Mouse (Mus musculus) midbrain, postnatal 0 days (tissue): Measurements from ENCODE around the gene Vezf1. TPM values are rescaled to one million over a fixed set of nuclear protein-coding genes. Genes with fewer than 3 reads are reported as not detected.

ENCODE experiments used
- ATAC-seq: fragments of 200-750 bp; cut with Nextera tagmentation; 2 replicates; pipeline ENCODE4 v1.8.0; 2017; ENCODE audit warnings: moderate number of reproducible peaks, mild to moderate bottlenecking, moderate TSS enrichment, moderate library complexity; ENCODE audit not compliant: low FRiP score
- DNase-seq: peaks from one replicate; pipeline ENCODE4 v3.0.0-alpha.2; 2015; ENCODE audit warnings: low spot score
- H3K27ac ChIP-seq: fragments of 300-500 bp; sonication (generic); 2 replicates; pipeline ENCODE4 v1.5.1; 2014; ENCODE audit warnings: low read depth, mild to moderate bottlenecking, low read length, mixed read lengths
- H3K27me3 ChIP-seq: fragments of 300-500 bp; sonication (generic); 2 replicates; pipeline ENCODE4 v1.6.1; 2014; ENCODE audit warnings: low read length, control low read depth, mixed read lengths; ENCODE audit not compliant: insufficient read depth
- H3K36me3 ChIP-seq: fragments of 300-500 bp; sonication (generic); 2 replicates; pipeline ENCODE4 v1.6.1; 2014; ENCODE audit warnings: low read length, control low read depth, mixed read lengths; ENCODE audit not compliant: insufficient read depth
- H3K4me1 ChIP-seq: fragments of 300-500 bp; sonication (generic); 2 replicates; pipeline ENCODE4 v1.6.1; 2014; ENCODE audit warnings: mild to moderate bottlenecking, control low read depth, antibody characterized with exemption, low read length, mixed read lengths; ENCODE audit not compliant: insufficient read depth
- H3K4me2 ChIP-seq: fragments of 300-500 bp; sonication (generic); 2 replicates; pipeline ENCODE4 v1.6.1; 2014; ENCODE audit warnings: low read depth, mild to moderate bottlenecking, low read length, mixed read lengths; ENCODE audit not compliant: poor library complexity, severe bottlenecking
- H3K4me3 ChIP-seq: fragments of 300-500 bp; sonication (generic); 2 replicates; pipeline ENCODE4 v1.5.1; 2014; ENCODE audit warnings: low read depth, mild to moderate bottlenecking, low read length, moderate library complexity
- H3K9ac ChIP-seq: fragments of 300-500 bp; sonication (generic); replicated peaks from 2 replicates; pipeline ENCODE4 v1.6.1; 2014; ENCODE audit warnings: mild to moderate bottlenecking, low read length, moderate library complexity, mixed read lengths; ENCODE audit not compliant: poor library complexity, severe bottlenecking
- H3K9me3 ChIP-seq: fragments of 300-500 bp; sonication (generic); 2 replicates; pipeline ENCODE4 v1.6.1; 2016; ENCODE audit warnings: low read length, control low read depth
- CTCF ChIP-seq: IDR thresholded peaks from 2 replicates; pipeline ENCODE4 v1.5.1; 2016; ENCODE audit warnings: antibody characterized with exemption, mild to moderate bottlenecking
- WGBS: fragments of 180-500 bp; shearing (Covaris S2); extraction: QIAGEN DNeasy Blood & Tissue Kit; methylation state at CpG from one replicate; pipeline ENCODE4 v1.1.7; 2014; 5-methylcytosine and 5-hydroxymethylcytosine counted together
- polyA plus RNA-seq: library from polyadenylated mRNA; unstranded; fragments of >200 nt; fragmentation: Nextera tagmentation; extraction: Ambion mirVana; gene quantifications from 2 replicates; pipeline ENCODE4 v1.2.1, GENCODE M21; 2015
- total RNA-seq: library from RNA; depleted of rRNA; stranded (reverse); fragments of >200 nt; gene quantifications from 2 replicates; pipeline ENCODE4 v1.2.3, GENCODE M21; 2014

Vezf1 gene
- total and polyA plus RNA-seq, 2 experiments from 2014 or later, result 30.9 to 31.4 TPM

DNA sequence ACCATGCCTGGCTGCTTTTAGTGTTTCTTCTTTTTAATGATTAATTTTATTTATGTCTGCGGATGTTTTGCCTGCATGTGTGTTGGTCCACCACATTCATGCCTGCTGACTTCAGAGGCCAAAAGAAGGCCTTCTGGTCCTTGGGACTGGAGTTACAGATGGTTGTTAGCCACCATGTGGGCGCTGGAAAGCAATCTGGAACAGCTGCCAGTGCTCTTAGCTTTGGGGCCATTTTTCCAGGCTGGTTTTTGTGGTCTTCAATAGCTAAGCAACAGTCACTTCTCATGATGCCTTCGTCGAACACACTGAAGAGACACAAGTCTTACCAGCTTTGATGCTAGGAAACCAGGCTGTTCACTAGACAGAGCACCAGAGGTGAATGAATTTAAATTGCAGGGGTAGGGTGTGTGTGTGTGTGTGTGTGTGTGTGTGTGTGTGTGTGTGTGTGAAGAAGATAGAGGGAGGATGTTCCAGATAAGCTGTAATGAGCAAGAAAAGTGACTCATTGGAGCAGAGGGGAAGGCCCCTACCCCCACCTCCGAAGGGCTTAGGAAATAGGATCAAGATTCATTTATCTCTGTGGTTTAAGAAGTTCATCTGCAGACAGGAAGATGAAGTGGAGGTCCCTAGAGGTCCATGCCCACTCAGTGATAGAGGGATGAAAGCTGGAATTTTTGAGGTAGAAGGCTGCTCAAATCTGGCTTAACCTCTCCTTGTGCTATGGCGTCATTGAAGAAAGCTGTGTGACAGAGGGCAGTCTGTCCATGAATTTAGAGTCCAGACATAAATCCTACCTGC, 37.6 kb downstream of the Vezf1 start:
- WGBS, result 79% methylated on average over 6 of the region's 6 CpGs
- H3K9ac ChIP-seq, result no peak overlapping the region
- H3K4me2 ChIP-seq, result no peak overlapping the region
- ATAC-seq (no peak), DNase-seq (no peak)
- no peaks in the 10 kb centered on the region for H3K36me3 ChIP-seq
- no peak overlapping the region for H3K27ac ChIP-seq
- H3K27me3 ChIP-seq, result no peaks in the 10 kb centered on the region
- peaks cover 3% of the 10 kb centered on the region; the same call in 1 of the 2 replicates for H3K4me1 ChIP-seq
- H3K4me3 ChIP-seq, result no peak overlapping the region
- no peak for TF ChIP-seq CTCF
- no peaks in the 10 kb centered on the region for H3K9me3 ChIP-seq

DNA sequence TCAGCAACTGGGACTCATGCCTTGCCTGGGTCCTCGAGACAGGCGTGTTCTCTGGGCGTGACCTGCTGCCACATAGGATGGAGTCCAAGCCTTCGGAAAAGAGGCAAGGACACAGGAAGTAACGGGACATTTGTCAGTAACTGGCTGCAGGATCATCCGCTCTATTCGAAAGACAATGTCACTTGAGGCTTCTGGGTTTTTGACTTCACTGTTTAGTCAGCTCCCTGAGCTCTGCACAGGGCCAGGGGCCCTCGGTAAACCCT, 38.1 kb downstream of the Vezf1 start:
- Histone ChIP-seq H3K4me1 (no peaks in the 10 kb centered on the region), H3K9me3 (no peaks in the 10 kb centered on the region), H3K27me3 (no peaks in the 10 kb centered on the region), H3K4me2 (no peak overlapping the region), H3K27ac (no peak overlapping the region), H3K9ac (no peak overlapping the region), H3K4me3 (no peak overlapping the region), H3K36me3 (no peaks in the 10 kb centered on the region)
- no peak for TF ChIP-seq CTCF
- ATAC-seq (no peak), DNase-seq (no peak)
- WGBS, result 72% methylated on average over 8 of the region's 8 CpGs

DNA sequence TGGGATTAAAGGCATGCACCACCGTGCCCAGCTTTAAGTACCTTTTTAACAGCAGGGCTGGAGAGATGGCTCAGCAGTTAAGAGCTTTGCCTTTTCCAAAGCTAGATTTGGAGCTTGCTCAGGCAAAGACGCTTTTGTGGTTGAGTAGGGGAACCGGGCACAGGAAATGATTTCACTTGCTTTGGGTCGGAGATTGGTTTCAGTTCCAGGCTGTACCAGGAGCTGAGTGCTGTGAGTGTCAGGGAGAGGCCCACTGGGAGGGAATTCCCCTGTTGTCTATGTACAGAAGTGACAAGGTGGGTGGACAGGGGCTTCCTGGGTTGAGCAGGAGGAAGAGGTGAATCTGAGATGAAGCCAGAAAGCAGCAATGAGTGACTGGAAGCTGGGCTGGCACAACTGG, 39.3 kb downstream of the Vezf1 start:
- Histone ChIP-seq H3K27ac (no peak overlapping the region), H3K36me3 (no peaks in the 10 kb centered on the region), H3K9ac (no peak overlapping the region), H3K4me3 (no peak overlapping the region), H3K9me3 (no peaks in the 10 kb centered on the region), H3K4me1 (no peaks in the 10 kb centered on the region), H3K4me2 (no peak overlapping the region), H3K27me3 (no peaks in the 10 kb centered on the region)
- 81% methylated on average over 4 of the region's 4 CpGs for WGBS
- no peak for TF ChIP-seq CTCF
- ATAC-seq (no peak), DNase-seq (no peak)

DNA sequence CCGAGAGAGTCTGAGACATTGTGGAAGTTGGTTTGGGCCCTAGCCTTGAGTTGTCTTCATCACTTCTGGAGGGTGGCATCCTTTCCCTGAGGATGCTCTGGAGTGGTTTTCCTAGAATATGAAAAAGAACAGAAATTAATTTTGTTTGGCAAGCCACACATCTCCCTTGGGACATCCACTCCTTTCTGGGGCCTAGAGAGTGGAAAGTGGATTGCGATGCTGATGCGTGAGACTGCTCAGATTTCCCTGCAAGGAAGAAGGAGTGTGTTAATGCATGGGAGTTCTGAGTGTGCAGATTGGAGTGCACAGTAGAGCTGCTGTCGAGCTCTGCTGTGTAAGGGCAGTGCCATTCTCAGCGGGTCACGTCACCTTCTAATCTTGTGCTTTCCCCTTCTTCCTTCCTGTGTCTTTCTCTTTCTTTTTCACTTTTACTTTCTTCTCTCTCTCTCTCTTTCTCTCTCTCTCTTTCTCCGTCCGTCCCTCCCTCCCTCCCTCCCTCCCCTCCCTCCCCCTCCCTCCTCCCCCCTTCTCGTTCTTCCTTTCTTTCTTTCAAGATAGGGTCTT, 42.0 kb downstream of the Vezf1 start:
- no peak overlapping the region for H3K27ac ChIP-seq
- TF ChIP-seq CTCF, result no peak
- ATAC-seq (no peak), DNase-seq (no peak)
- H3K4me2 ChIP-seq, result no peak overlapping the region
- no peaks in the 10 kb centered on the region for H3K9me3 ChIP-seq
- 67% methylated on average over 8 of the region's 9 CpGs for WGBS
- H3K9ac ChIP-seq, result no peak overlapping the region
- H3K27me3 ChIP-seq, result no peaks in the 10 kb centered on the region
- no peaks in the 10 kb centered on the region for H3K36me3 ChIP-seq
- no peak overlapping the region for H3K4me3 ChIP-seq
- peaks cover 6% of the 10 kb centered on the region; the same call in 1 of the 2 replicates for H3K4me1 ChIP-seq

DNA sequence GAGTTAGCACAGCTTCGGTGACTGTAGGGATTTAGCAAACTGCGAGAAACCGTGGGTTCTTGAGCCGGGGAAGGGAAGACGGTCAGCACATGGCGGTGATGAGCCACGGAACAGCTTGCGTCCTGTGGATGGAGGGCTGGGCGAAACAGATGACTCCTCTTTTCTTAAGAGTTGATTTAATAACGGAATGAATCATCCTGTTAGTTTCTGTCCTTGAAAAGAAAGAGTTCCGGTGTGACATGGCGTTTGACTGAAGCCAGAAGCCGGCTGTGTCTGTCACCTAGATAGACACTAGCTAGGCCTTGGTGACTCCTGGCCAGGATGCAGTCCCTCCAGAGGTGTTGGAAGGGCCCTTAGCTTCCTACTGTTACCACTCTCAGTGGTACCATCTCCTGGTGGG, 44.0 kb downstream of the Vezf1 start:
- 56% methylated on average over 13 of the region's 13 CpGs for WGBS

DNA sequence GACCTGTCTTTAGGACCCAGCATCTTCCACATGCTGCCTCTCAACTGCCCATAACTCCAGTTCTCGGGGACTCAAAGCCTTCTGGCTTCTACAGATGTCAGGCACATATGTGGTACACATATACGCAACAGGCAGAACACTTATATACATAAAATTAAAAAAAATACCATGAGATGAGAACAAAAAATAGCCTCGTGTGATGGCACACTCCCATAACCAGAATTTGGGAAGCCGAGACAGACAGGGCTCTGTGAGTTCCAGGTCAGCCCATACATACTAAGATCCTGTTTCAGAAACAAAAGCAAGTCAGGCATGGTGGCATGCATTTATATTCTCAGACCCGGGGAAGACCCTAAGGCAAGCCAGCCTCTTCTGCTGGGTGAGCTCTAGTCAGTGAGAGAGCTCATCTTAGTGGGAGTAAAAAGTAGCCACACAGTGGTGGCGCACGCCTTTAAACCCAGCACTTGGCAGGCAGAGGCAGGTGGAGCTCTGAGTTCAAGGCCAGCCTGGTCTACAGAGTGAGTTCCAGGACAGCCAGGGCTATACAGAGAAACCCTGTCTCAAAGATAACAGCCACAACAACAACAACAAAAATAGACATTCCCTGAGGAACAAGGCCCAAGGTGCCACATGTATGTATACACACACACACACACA, 44.7 kb downstream of the Vezf1 start:
- H3K4me1 ChIP-seq, result peaks cover 6% of the 10 kb centered on the region; the same call in 1 of the 2 replicates
- H3K9me3 ChIP-seq, result no peaks in the 10 kb centered on the region
- no peak overlapping the region for H3K9ac ChIP-seq
- H3K27ac ChIP-seq, result no peak overlapping the region
- TF ChIP-seq CTCF, result no peak
- H3K4me2 ChIP-seq, result no peak overlapping the region
- H3K27me3 ChIP-seq, result no peaks in the 10 kb centered on the region
- no peaks in the 10 kb centered on the region for H3K36me3 ChIP-seq
- ATAC-seq (no peak), DNase-seq (no peak)
- 75% methylated on average over 7 of the region's 7 CpGs for WGBS
- no peak overlapping the region for H3K4me3 ChIP-seq

More for the DNA sequence above, 44.0 kb downstream of the Vezf1 start:
- H3K4me3 ChIP-seq, result no peak overlapping the region
- DNase-seq, result no peak
- no peaks in the 10 kb centered on the region for H3K27me3 ChIP-seq
- peaks cover 6% of the 10 kb centered on the region; the same call in 1 of the 2 replicates for H3K4me1 ChIP-seq
- H3K9me3 ChIP-seq, result no peaks in the 10 kb centered on the region
- H3K9ac ChIP-seq, result no peak overlapping the region
- H3K27ac ChIP-seq, result no peak overlapping the region
- H3K4me2 ChIP-seq, result no peak overlapping the region
- no peak for ATAC-seq
- H3K36me3 ChIP-seq, result no peaks in the 10 kb centered on the region
- TF ChIP-seq CTCF, result no peak
